Mouse (Mus musculus) spleen, adult 2 months (tissue): ENCODE data around the gene Ssbp4. TPM values are rescaled to one million over a fixed set of nuclear protein-coding genes. Genes with fewer than 3 reads are reported as not detected.
"Not testable (repeated sequence)": the region's sequence is repeated elsewhere in the genome, so short reads cannot be mapped to it uniquely, and the experiment has no call there.

Source experiments
- DNase-seq, 2 experiments: peaks; one replicate each; pipeline versions ENCODE4 v3.0.0 to v3.0.0-alpha.2; 2012 to 2021; ENCODE audit warnings: low spot score in 2 of 2, low read depth in 1 of 2
- H3K27ac ChIP-seq: fragments of 200-500 bp; 2 replicates; pipeline ENCODE4 v1.5.1; 2012; ENCODE audit warnings: low read length, inconsistent platforms; ENCODE audit not compliant: insufficient read depth
- H3K27me3 ChIP-seq: fragments of 200-500 bp; 2 replicates; pipeline ENCODE4 v1.6.1; 2012; ENCODE audit warnings: mild to moderate bottlenecking, moderate library complexity, low read length, inconsistent platforms; ENCODE audit not compliant: control insufficient read depth, insufficient read depth
- H3K36me3 ChIP-seq: fragments of 200-500 bp; 2 replicates; pipeline ENCODE4 v1.6.1; 2012; ENCODE audit warnings: mild to moderate bottlenecking, low read length, inconsistent platforms; ENCODE audit not compliant: control insufficient read depth, insufficient read depth
- H3K4me1 ChIP-seq: fragments of 200-500 bp; 2 replicates; pipeline ENCODE4 v1.6.1; 2011; ENCODE audit warnings: inconsistent platforms; ENCODE audit not compliant: control insufficient read depth, insufficient read depth, insufficient read length
- H3K4me3 ChIP-seq: fragments of 200-500 bp; 2 replicates; pipeline ENCODE4 v1.5.1; 2011; ENCODE audit warnings: mild to moderate bottlenecking, inconsistent platforms; ENCODE audit not compliant: insufficient read depth, insufficient read length; ENCODE audit errors: extremely low read depth
- CTCF ChIP-seq: fragments of 200-500 bp; IDR thresholded peaks from 2 replicates; pipeline ENCODE4 v1.5.1; 2011; ENCODE audit warnings: mild to moderate bottlenecking, inconsistent platforms; ENCODE audit not compliant: insufficient read depth, insufficient read length, insufficient replicate concordance; ENCODE audit errors: extremely low read depth
- POLR2A ChIP-seq: fragments of 200-500 bp; IDR thresholded peaks from 2 replicates; pipeline ENCODE4 v1.6.1; 2011; ENCODE audit warnings: low read depth, low read length, inconsistent platforms
- WGBS: fragments of 180-500 bp; shearing (Covaris S2); methylation state at CpG from one replicate; pipeline ENCODE4 v1.1.7; 2018; 5-methylcytosine and 5-hydroxymethylcytosine counted together
- polyA plus RNA-seq: library from polyadenylated mRNA; depleted of rRNA; stranded (reverse); fragments of >200 nt; gene quantifications from 2 replicates; pipeline ENCODE4 v1.2.3, GENCODE M21; 2012

Gene Ssbp4
- polyA plus RNA-seq, 1 experiment, result 168 TPM

GRCm38 (mm10) chr8:70591569-70591968 is 17.1 kb downstream of the Ssbp4 start:
- peaks cover 9% of the 10 kb centered on the region for H3K36me3 ChIP-seq
- no peak for DNase-seq
- H3K4me3 ChIP-seq, result no peak overlapping the region
- H3K27me3 ChIP-seq, result no peaks in the 10 kb centered on the region
- H3K27ac ChIP-seq, result no peak overlapping the region
- TF ChIP-seq POLR2A (no peak), CTCF (no peak)
- peaks cover 9% of the 10 kb centered on the region for H3K4me1 ChIP-seq
- 95% methylated on average over 12 of the region's 12 CpGs for WGBS

- peaks cover 24% of the 10 kb centered on the region for H3K36me3 ChIP-seq
- not testable (repeated sequence) for DNase-seq
- WGBS, result 95% methylated on average over 4 of the region's 4 CpGs
Observed at GRCm38 (mm10) chr8:70587955-70588354, 20.7 kb downstream of the Ssbp4 start.

DNA sequence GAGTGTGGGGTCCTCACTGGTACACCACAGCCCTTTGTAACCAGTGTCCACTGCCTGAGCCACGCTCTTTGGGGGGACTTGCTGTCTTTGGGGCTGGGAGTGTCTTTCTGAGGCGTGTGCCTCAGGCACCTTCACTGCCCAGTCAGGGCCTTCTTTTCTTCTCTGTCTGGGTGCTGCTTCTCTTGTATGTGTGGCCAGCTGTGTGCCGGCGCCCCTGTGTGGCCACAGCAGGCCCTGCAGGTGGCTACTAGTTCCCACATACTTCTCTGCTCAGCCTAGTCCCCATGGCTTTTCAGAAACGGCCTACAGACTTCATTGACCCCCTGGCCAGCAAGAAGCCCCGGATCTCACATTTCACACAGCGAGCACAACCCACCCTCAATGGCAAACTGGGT is 23.4 kb downstream of the Ssbp4 start:
- TF ChIP-seq POLR2A (no peak), CTCF (peak; percentile 82)
- 58% methylated on average over 7 of the region's 7 CpGs for WGBS
- Histone ChIP-seq H3K27me3 (no peaks in the 10 kb centered on the region), H3K36me3 (peaks cover 35% of the 10 kb centered on the region), H3K4me1 (no peaks in the 10 kb centered on the region), H3K27ac (no peak overlapping the region), H3K4me3 (no peak overlapping the region)
- DNase-seq, result peak in 1 of 2 experiments; percentile 49

More at GRCm38 (mm10) chr8:70587955-70588354, 20.7 kb downstream of the Ssbp4 start:
- H3K27me3 ChIP-seq, H3K4me3 ChIP-seq, H3K4me1 ChIP-seq, H3K27ac ChIP-seq: not testable (repeated sequence)

DNA sequence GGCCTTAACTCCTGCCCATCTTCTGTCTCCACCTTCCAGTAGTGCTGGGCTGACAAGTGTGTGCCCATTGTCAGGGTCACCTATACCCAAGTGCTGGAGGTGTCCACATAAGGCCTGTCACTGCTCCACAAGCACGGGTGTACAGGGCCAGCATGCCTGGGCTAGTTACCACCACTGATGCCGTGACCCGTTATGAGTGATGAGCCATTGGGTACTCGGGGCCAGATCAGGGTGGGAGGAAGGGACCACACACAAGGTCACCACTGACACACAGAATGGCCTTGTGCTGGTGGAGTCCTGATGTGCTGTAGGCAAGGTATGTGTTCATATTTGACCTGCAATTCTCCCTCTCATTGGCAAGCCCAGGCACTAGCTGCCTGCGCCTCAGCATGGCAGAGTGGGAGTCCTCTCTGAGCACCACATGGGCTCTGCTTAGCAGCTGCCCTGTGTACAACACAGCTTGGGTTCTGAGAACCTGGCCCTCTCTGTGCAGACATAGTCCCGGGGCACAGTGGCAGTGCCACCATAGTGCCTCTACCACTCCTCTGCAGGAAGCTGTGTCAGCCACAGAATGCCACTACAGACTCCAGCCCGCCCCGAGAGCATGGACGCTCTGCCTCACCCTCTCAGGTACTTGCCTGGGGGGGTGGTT is 23.9 kb downstream of the Ssbp4 start:
- WGBS, result 95% methylated on average over 9 of the region's 9 CpGs
- H3K27me3 ChIP-seq, result no peaks in the 10 kb centered on the region
- no peak overlapping the region for H3K27ac ChIP-seq
- no peaks in the 10 kb centered on the region for H3K4me1 ChIP-seq
- TF ChIP-seq CTCF (no peak), POLR2A (no peak)
- H3K4me3 ChIP-seq, result no peak overlapping the region
- DNase-seq, result no peak
- peaks cover 35% of the 10 kb centered on the region for H3K36me3 ChIP-seq

- TF ChIP-seq CTCF (no peak), POLR2A (no peak)
- DNase-seq, result no peak
- WGBS, result 86% methylated on average over 18 of the region's 18 CpGs
- no peaks in the 10 kb centered on the region for H3K4me1 ChIP-seq
- H3K36me3 ChIP-seq, result peaks cover 42% of the 10 kb centered on the region
- no peak overlapping the region for H3K4me3 ChIP-seq
- no peaks in the 10 kb centered on the region for H3K27me3 ChIP-seq
- H3K27ac ChIP-seq, result no peak overlapping the region
Observed at GRCm38 (mm10) chr8:70583476-70584387, 24.9 kb downstream of the Ssbp4 start.

GRCm38 (mm10) chr8:70577207-70577606 is 31.5 kb downstream of the Ssbp4 start:
- TF ChIP-seq POLR2A (no peak), CTCF (no peak)
- Histone ChIP-seq H3K4me3 (no peak overlapping the region), H3K36me3 (peaks cover 20% of the 10 kb centered on the region), H3K27me3 (no peaks in the 10 kb centered on the region), H3K27ac (no peak overlapping the region), H3K4me1 (no peaks in the 10 kb centered on the region)
- no peak for DNase-seq
- 92% methylated on average over 3 of the region's 3 CpGs for WGBS

DNA sequence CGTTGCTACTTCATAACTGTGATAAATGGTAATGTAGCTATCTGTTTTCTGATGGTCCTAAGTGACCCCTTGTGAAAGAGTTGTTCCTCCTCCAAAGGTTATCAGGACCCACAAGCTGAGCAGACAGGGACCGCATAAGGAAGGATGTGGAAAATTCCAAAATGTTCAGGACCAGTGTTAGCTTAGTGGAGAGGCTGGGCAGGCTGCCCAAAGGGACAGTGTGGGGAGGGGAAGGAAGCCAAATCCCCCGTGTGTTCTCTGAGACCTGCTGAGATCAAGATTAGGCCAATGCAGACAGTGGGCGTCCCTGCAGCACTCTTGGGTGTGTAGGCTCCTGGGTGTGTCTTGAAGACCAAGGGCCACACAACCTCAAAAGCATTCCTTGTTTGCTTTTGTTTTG is 33.8 kb downstream of the Ssbp4 start:
- Histone ChIP-seq H3K27ac (no peak overlapping the region), H3K27me3 (no peaks in the 10 kb centered on the region), H3K4me1 (no peaks in the 10 kb centered on the region), H3K4me3 (no peak overlapping the region), H3K36me3 (peaks cover 8% of the 10 kb centered on the region)
- no peak for DNase-seq
- WGBS, result 61% methylated on average over 4 of the region's 4 CpGs
- TF ChIP-seq CTCF (no peak), POLR2A (no peak)
